Mouse (Mus musculus) stomach, embryonic 16.5 days (tissue): ENCODE data around the gene Eif4a3. TPM values are rescaled to one million over a fixed set of nuclear protein-coding genes. Genes with fewer than 3 reads are reported as not detected.
A peak's percentile ranks its signal among the peaks of the same experiment; 100 is the strongest.
"Not testable (repeated sequence)": the region's sequence is repeated elsewhere in the genome, so short reads cannot be mapped to it uniquely, and the experiment has no call there.

Experiments used
- ATAC-seq: fragments of 200-750 bp; cut with Nextera tagmentation; 2 replicates; pipeline ENCODE4 v1.8.0; 2017; ENCODE audit warnings: moderate number of reproducible peaks, moderate TSS enrichment; ENCODE audit not compliant: insufficient read depth, low FRiP score
- H3K27ac ChIP-seq: fragments of 300-500 bp; sonication (generic); 2 replicates; pipeline ENCODE4 v1.5.1; 2014; ENCODE audit warnings: low read length
- H3K27me3 ChIP-seq: fragments of 300-500 bp; sonication (generic); 2 replicates; pipeline ENCODE4 v1.6.1; 2014; ENCODE audit warnings: low read length, control low read depth, mixed read lengths; ENCODE audit not compliant: control insufficient read depth, insufficient read depth
- H3K36me3 ChIP-seq: fragments of 300-500 bp; sonication (generic); 2 replicates; pipeline ENCODE4 v1.6.1; 2014; ENCODE audit warnings: low read length; ENCODE audit not compliant: control insufficient read depth, insufficient read depth
- H3K4me1 ChIP-seq: fragments of 300-500 bp; sonication (generic); 2 replicates; pipeline ENCODE4 v1.6.1; 2014; ENCODE audit warnings: low read length, control low read depth, mixed read lengths; ENCODE audit not compliant: control insufficient read depth, insufficient read depth
- H3K4me2 ChIP-seq: fragments of 300-500 bp; sonication (generic); 2 replicates; pipeline ENCODE4 v1.6.1; 2014; ENCODE audit warnings: low read depth, low read length, mixed read lengths
- H3K4me3 ChIP-seq: fragments of 300-500 bp; sonication (generic); replicated peaks from 2 replicates; pipeline ENCODE4 v1.5.1; 2014; ENCODE audit warnings: mild to moderate bottlenecking, low read length
- H3K9ac ChIP-seq: fragments of 300-500 bp; sonication (generic); 2 replicates; pipeline ENCODE4 v1.6.1; 2014; ENCODE audit warnings: low read length
- H3K9me3 ChIP-seq: fragments of 300-500 bp; sonication (generic); replicated peaks from 2 replicates; pipeline ENCODE4 v1.6.1; 2016; ENCODE audit warnings: low read length, control low read depth; ENCODE audit not compliant: control insufficient read depth
- WGBS: fragments of 180-500 bp; shearing (Covaris S2); extraction: QIAGEN DNeasy Blood & Tissue Kit; methylation state at CpG from one replicate; pipeline ENCODE4 v1.1.7; 2014; 5-methylcytosine and 5-hydroxymethylcytosine counted together
- polyA plus RNA-seq: library from polyadenylated mRNA; unstranded; fragments of >200 nt; fragmentation: Nextera tagmentation; extraction: Ambion mirVana; gene quantifications from 2 replicates; pipeline ENCODE4 v1.2.1, GENCODE M21; 2015

The Eif4a3 gene
- polyA plus RNA-seq, 1 experiment from 2014 or later = 272 TPM

DNA sequence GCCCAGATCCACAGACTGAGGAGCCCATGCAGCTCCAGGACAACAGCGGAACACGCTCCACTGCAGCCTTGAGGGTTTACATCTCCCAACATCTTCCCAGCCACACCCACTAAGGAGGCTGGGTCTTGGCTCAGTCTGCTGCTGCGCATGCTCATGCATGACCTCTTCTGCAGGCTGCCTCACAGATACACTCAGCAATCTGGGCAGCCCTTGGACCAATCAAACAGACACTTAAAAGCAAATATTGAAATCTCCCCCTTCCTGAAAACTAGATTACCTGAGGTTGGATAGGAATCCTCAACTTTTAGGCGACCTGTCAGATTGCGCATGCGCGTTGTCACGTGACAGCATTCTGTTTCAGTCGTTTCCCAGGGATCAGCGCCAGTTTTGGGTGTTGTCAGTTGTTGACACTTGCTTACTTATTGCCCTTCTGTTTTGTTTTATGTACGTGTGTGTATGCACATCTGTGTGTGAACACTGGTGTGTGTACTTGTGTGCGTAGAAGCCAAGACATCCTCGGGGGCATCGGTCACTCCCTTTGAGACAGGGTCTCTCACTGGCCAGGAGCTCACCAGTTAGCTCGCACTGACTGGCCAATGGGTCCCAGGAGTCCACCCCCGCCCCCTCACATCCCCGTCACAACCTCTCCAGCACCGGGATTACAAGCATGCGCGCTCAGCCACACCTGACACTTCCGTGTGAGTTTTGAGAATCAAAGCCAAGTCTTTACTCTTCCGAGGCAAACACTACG, 41.1 kb downstream of the Eif4a3 start:
- Histone ChIP-seq H3K4me1 (peaks cover 6% of the 10 kb centered on the region; the same call in 1 of the 2 replicates), H3K4me2 (peak overlapping the region; percentile 54), H3K36me3 (no peaks in the 10 kb centered on the region), H3K27me3 (no peaks in the 10 kb centered on the region), H3K9me3 (no peaks in the 10 kb centered on the region), H3K9ac (peak overlapping the region; percentile 57), H3K4me3 (peak overlapping the region; percentile 30), H3K27ac (peak overlapping the region; percentile 42)
- peak; percentile 74 for ATAC-seq
- WGBS = 53% methylated on average over 23 of the region's 23 CpGs

- Histone ChIP-seq H3K9me3 (no peaks in the 10 kb centered on the region), H3K27ac (peak overlapping the region; percentile 42), H3K36me3 (no peaks in the 10 kb centered on the region), H3K4me2 (peak overlapping the region; percentile 54), H3K9ac (peak overlapping the region; percentile 57), H3K4me3 (peak overlapping the region; percentile 30; the same call in 1 of the 2 replicates), H3K4me1 (peaks cover 6% of the 10 kb centered on the region; the same call in 1 of the 2 replicates), H3K27me3 (no peaks in the 10 kb centered on the region)
- 60% methylated on average over 9 of the region's 9 CpGs for WGBS
- ATAC-seq = no peak
Observed at GRCm38 (mm10) chr11:119258216-119258571, 41.7 kb downstream of the Eif4a3 start.

DNA sequence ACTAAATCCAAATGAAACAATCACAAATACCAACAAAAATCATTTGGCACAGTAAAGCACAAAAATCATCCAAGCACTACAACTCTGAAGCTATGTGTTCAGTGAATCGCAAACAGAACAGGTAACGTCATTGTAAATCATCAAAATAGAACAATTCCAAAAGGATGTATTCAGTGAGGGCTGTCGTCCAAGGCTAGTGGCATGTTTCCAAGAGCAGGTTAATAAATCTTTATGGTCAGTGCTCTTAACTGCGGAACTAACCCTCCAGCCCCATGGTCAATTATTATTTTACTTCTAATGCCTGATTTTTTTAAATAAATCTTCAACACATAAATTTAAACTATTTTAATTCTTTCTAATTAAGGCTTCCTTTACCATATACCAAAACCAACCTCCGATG, 43.3 kb downstream of the Eif4a3 start:
- ATAC-seq, H3K4me3 ChIP-seq, H3K27me3 ChIP-seq, H3K9ac ChIP-seq, H3K27ac ChIP-seq, H3K4me2 ChIP-seq, H3K4me1 ChIP-seq, H3K36me3 ChIP-seq, H3K9me3 ChIP-seq: not testable (repeated sequence)
- 58% methylated on average over 5 of the region's 5 CpGs for WGBS

DNA sequence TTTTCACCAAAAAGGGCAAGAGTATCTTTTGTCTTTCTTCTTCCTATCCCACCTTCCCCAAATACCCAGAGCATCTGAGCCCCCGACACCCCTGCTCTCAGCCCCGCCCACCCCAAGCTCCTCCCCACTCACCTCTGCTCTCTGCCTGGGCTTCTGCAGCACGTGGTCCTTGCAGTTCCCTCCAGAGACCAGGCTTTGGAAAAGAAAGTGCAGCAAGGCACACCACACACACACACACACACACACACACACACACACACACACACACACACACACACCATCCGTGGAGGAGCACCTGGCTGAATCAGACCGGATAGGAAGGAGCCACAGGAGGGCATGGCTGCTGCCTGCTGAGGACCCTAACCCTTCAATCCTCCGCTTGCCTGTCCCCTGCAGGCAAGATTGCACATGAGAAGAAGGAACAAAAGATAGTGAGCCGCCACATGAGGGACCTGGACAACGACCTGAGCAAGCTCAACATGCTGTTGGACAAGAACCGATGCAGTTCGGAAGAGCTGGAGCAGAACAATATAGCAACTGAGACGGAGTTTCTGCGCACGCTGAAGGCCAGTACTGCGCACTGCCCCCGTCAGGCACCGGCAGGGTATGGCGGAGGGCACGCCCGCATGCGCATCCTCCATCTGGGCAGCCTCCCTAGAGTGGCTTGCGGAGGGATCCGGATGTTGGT, 46.9 kb downstream of the Eif4a3 start:
- Histone ChIP-seq H3K36me3 (no peaks in the 10 kb centered on the region), H3K4me2 (peak overlapping the region; percentile 45), H3K9me3 (no peaks in the 10 kb centered on the region), H3K27me3 (peaks cover 3% of the 10 kb centered on the region; the same call in 1 of the 2 replicates), H3K27ac (no peak overlapping the region), H3K4me3 (peak overlapping the region; percentile 8), H3K4me1 (no peaks in the 10 kb centered on the region), H3K9ac (peak overlapping the region; percentile 55; the same call in 1 of the 2 replicates)
- ATAC-seq = peak; percentile 51; the same call in 1 of the 2 replicates
- 6% methylated on average over 22 of the region's 22 CpGs for WGBS

GRCm38 (mm10) chr11:119250998-119251397, 48.9 kb downstream of the Eif4a3 start:
- Histone ChIP-seq H3K9me3 (no peaks in the 10 kb centered on the region), H3K4me2 (no peak overlapping the region), H3K27ac (no peak overlapping the region), H3K27me3 (peaks cover 3% of the 10 kb centered on the region; the same call in 1 of the 2 replicates), H3K4me1 (no peaks in the 10 kb centered on the region), H3K9ac (no peak overlapping the region), H3K4me3 (no peak overlapping the region), H3K36me3 (no peaks in the 10 kb centered on the region)
- ATAC-seq = no peak
- 46% methylated on average over 17 of the region's 17 CpGs for WGBS

DNA sequence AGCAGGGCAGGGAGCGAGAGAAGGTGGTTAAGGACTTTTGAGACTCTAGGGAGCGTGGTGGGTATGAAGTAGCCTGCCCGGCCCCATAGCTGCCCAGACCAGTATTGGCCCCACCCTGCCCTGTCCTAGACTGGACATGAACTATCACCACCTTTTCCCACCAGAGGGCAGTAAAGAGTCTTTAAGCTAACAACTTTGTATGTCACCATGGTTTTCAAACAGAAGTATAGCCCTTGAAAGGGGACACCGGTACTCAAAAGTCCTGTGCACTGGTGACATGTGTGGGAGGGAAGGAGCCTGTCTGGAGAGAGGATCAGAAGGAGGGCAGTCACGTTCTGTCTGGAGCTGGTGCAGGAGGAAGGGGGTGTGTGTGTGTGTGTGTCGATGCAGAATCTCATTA, 50.9 kb downstream of the Eif4a3 start:
- H3K9ac ChIP-seq = no peak overlapping the region
- H3K4me1 ChIP-seq = no peaks in the 10 kb centered on the region
- peak; percentile 67 for ATAC-seq
- no peaks in the 10 kb centered on the region for H3K36me3 ChIP-seq
- H3K9me3 ChIP-seq = no peaks in the 10 kb centered on the region
- no peak overlapping the region for H3K4me2 ChIP-seq
- H3K4me3 ChIP-seq = no peak overlapping the region
- no peak overlapping the region for H3K27ac ChIP-seq
- peaks cover 3% of the 10 kb centered on the region; the same call in 1 of the 2 replicates for H3K27me3 ChIP-seq
- 21% methylated on average over 6 of the region's 6 CpGs for WGBS

DNA sequence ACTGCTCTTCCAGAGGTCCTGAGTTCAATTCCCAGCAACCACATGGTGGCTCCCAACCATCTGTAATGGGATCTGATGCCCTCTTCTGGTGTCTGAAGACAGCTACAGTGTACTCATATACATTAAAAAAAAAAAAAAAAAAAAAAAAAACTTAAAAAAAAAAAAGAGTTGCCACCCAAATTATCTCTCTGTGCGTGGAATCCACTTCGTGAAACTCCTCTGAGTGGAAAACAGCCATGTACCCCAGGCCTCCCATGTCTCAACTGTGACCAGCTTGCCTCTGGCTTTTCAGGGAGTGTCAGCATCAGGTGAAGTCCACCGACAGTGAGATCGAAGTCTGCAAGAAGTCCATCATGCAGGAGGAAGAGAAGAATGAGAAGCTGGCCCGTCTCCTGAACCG, 54.3 kb downstream of the Eif4a3 start:
- not testable (repeated sequence) for H3K36me3 ChIP-seq, H3K4me2 ChIP-seq, ATAC-seq, H3K4me3 ChIP-seq, H3K27ac ChIP-seq, H3K4me1 ChIP-seq, H3K27me3 ChIP-seq, H3K9me3 ChIP-seq, H3K9ac ChIP-seq
- 93% methylated on average over 6 of the region's 6 CpGs for WGBS

DNA sequence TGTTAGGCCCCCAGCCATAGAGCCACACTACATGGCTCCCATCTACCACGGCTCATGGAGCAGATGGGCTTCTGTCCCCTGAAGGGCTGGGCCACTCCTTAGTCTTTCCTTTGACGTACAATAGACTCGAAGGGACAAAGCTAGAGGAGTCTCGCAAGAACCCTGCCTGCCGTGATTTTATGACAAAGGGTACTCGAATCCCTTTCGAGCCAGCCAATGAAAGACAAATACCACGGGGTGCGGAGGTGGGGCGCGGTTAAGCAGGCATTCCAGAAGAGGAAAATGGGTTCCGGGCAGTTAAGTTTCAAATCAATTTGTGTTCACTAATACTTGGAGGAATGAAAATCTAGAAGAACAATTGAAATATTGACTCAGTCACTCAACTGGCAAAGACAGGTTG, 60.4 kb downstream of the Eif4a3 start:
- Histone ChIP-seq H3K36me3 (no peaks in the 10 kb centered on the region), H3K9me3 (no peaks in the 10 kb centered on the region), H3K4me1 (0 out of 2 replicates have a peak, but pooled peaks cover 3% of the 10 kb centered on the region), H3K4me2 (no peak overlapping the region), H3K27me3 (no peaks in the 10 kb centered on the region), H3K9ac (no peak overlapping the region), H3K4me3 (no peak overlapping the region), H3K27ac (peak overlapping the region; percentile 18; the same call in 1 of the 2 replicates)
- WGBS = 73% methylated on average over 12 of the region's 12 CpGs
- no peak for ATAC-seq
